ENCODE assay signal across 1 mouse cellular context in the genomic region with DNA sequence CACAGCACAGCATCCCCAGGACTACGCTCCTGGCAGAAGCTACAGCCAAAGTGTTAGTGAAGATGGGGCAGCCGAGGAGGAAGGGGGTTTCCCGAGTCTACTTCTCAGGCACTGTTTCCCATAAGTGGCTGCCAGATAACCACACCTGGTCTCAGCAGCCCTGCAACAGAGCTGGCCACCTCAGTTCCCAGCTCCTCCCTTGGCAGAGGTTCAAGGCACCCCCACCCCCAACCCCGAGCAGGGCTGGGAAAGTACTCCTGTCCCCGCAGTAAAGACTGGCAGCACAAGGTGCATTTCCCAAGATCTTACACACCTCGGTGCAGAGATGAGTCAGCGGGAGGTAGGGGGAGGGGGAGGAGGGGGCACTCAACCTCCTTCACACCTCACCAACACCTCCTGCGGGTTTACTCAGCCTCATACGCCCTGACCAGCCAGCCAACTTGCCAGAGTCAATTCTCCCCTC.
A peak's percentile ranks its signal among the peaks of the same experiment; 100 is the strongest.
TF ChIP-seq lines count a peak whose summit lies in the region.

No protein-coding gene starts in this region.

TF ChIP-seq in CH12.LX, 34 proteins besides CTCF, POLR2A, EP300 and RAD21 (continued from another document):
- no peak for TF ChIP-seq USF2 (conservative IDR thresholded peaks at IDR 0.05; ENCODE audit: low read depth, low read length)
- TF ChIP-seq ELF1 (IDR thresholded peaks at IDR 0.05; ENCODE audit: low read depth, low read length) = peak; percentile 62; the same call in 1 of the 2 replicates
- TF ChIP-seq ZNF384 (IDR thresholded peaks at IDR 0.05; ENCODE audit: low read depth, low read length) = 0 out of 2 replicates have a peak, but pooled peaks have one; percentile 8
- TF ChIP-seq GABPA (IDR thresholded peaks at IDR 0.05; ENCODE audit: insufficient replicate concordance, low read depth, low read length) = no peak
- TF ChIP-seq SIN3A (IDR thresholded peaks at IDR 0.05; ENCODE audit: low read length) = peak; percentile 78; the same call in 1 of the 2 replicates
- TF ChIP-seq ZMIZ1 (IDR thresholded peaks at IDR 0.05; ENCODE audit: low read depth, low read length) = peak; percentile 86
- no peak for TF ChIP-seq NELFE (IDR thresholded peaks at IDR 0.05; ENCODE audit: low read depth, low read length)
- no peak; the same call in 1 of the 2 replicates for TF ChIP-seq ZKSCAN1 (IDR thresholded peaks at IDR 0.05; ENCODE audit: borderline replicate concordance, low read depth, low read length)
- TF ChIP-seq JUND (conservative IDR thresholded peaks at IDR 0.05; ENCODE audit: low read depth, low read length) = peak; percentile 89
- TF ChIP-seq BHLHE40 (IDR thresholded peaks at IDR 0.05; ENCODE audit: low read depth, low read length) = peak; percentile 91
TF ChIP-seq in CH12.LX: peak in this region for 24.
